ENCODE assay signal across 23 mouse cellular contexts in genomic region chr16:92129843-92130242, GRCm38 (mm10).
DNase-seq lines count a peak whose midpoint lies in the region; ATAC-seq and TF ChIP-seq lines count a peak whose summit lies in the region.
"Had no signal": no experiment of that assay in that cellular context is flagged by ENCODE, and none has a peak within 500 bp of the region (broad histone marks: within the 10 kb centered on the region; RNA-seq: fewer than 3 reads in every experiment).

No protein-coding gene starts in this region.

- 96% methylated on average over 8 of the region's 8 CpGs for WGBS in forebrain, embryonic 13.5 days
- 74% methylated on average over 8 of the region's 8 CpGs for WGBS in liver, embryonic 11.5 days
- 92% methylated on average over 8 of the region's 8 CpGs for WGBS in forebrain, embryonic 15.5 days

- no peak overlapping the region for H3K9ac ChIP-seq in CH12.LX (ENCODE audit: insufficient read depth, low read depth)
- H3K9ac ChIP-seq in forebrain, embryonic 13.5 days = no peak overlapping the region
- H3K9ac ChIP-seq in liver, embryonic 11.5 days (ENCODE audit: low read depth, low read length) = no peak overlapping the region
- H3K9ac ChIP-seq in forebrain, embryonic 15.5 days (replicated peaks) = no peak overlapping the region

- DNase-seq in A20 (ENCODE audit: low read depth, low spot score) (peak; percentile 43), CH12.LX (ENCODE audit: extremely low read depth) (peak; percentile 49), MEL-GATA-1-ER (ENCODE audit: extremely low read depth, low read depth) (peak; percentile 14)
- DNase-seq in liver, embryonic 11.5 days (ENCODE audit: low spot score) = no peak
- DNase-seq: adrenal gland, adult 2 months; adrenal gland, adult 8-10 months; adrenal gland, postnatal 10 days; adrenal gland, postnatal 14 days; adrenal gland, postnatal 25 days; adrenal gland, postnatal 36 days; B cell, adult 2 months; cerebellum, adult 11 months; cerebellum, adult 11-12 months; cerebellum, adult 18-20 months; cerebellum, adult 2 months; cerebellum, adult 8-10 months; cerebellum, adult 9-10 months had no signal

- in situ Hi-C loops in CH12.LX (cut with MboI; ENCODE audit: low pct_ligation_motif_present, low pct_unique_long_range_greater_than_20kb, low sequenced_read_pairs) = no loop called here

- peaks cover 2% of the 10 kb centered on the region for H3K27me3 ChIP-seq in CH12.LX (replicated peaks)
- no peaks in the 10 kb centered on the region for H3K27me3 ChIP-seq in forebrain, embryonic 13.5 days
- H3K27me3 ChIP-seq in liver, embryonic 11.5 days (replicated peaks; ENCODE audit: control insufficient read depth, insufficient read depth, low read length) = no peaks in the 10 kb centered on the region
- no peaks in the 10 kb centered on the region for H3K27me3 ChIP-seq in forebrain, embryonic 15.5 days
- H3K27me3 ChIP-seq: Patski had no signal

- H3K79me2 ChIP-seq in CH12.LX (replicated peaks; ENCODE audit: control insufficient read depth, extremely low read depth, insufficient read depth, poor library complexity, severe bottlenecking) = no peaks in the 10 kb centered on the region

- peak overlapping the region in 2 of 3 experiments; percentile 43 to 45 for H3K4me3 ChIP-seq in CH12.LX (replicated peaks in 1 of 3; ENCODE audit: low read depth in 2 of 3, low read length in 2 of 3, poor library complexity in 1 of 3)
- H3K4me3 ChIP-seq in forebrain, embryonic 13.5 days = no peak overlapping the region
- no peak overlapping the region for H3K4me3 ChIP-seq in liver, embryonic 11.5 days (ENCODE audit: low read depth, low read length)
- H3K4me3 ChIP-seq in forebrain, embryonic 15.5 days = no peak overlapping the region

- TF ChIP-seq EP300 in CH12.LX (IDR thresholded peaks at IDR 0.05; ENCODE audit: low read length) = no peak

- dilution Hi-C loops in CH12.LX (cut with MboI; ENCODE audit: extremely low pct_ligation_motif_present, extremely low pct_unique_long_range_greater_than_20kb, low sequenced_read_pairs) = no loop called here

- no peak for TF ChIP-seq RAD21 in CH12.LX (IDR thresholded peaks at IDR 0.05; ENCODE audit: low read depth, low read length)

- no peak for TF ChIP-seq CTCF in CH12.LX (conservative IDR thresholded peaks at IDR 0.05 in 1 of 2, IDR thresholded peaks at IDR 0.05 in 1 of 2; ENCODE audit: low read depth in 2 of 2, low read length in 2 of 2)

- peaks cover 1% of the 10 kb centered on the region for H3K9me3 ChIP-seq in CH12.LX (replicated peaks; ENCODE audit: low read length)
- 0 out of 2 replicates have a peak, but pooled peaks cover 2% of the 10 kb centered on the region for H3K9me3 ChIP-seq in forebrain, embryonic 13.5 days (replicated peaks)
- no peaks in the 10 kb centered on the region for H3K9me3 ChIP-seq in liver, embryonic 11.5 days (ENCODE audit: control insufficient read depth, low read length)
- no peaks in the 10 kb centered on the region for H3K9me3 ChIP-seq in forebrain, embryonic 15.5 days
- H3K9me3 ChIP-seq: G1E had no signal

- no peaks in the 10 kb centered on the region for H3K36me3 ChIP-seq in CH12.LX (replicated peaks in 1 of 2; ENCODE audit: control insufficient read depth in 1 of 2, insufficient read depth in 1 of 2, low read length in 1 of 2)
- no peaks in the 10 kb centered on the region for H3K36me3 ChIP-seq in forebrain, embryonic 13.5 days (ENCODE audit: poor library complexity, severe bottlenecking)
- H3K36me3 ChIP-seq in liver, embryonic 11.5 days (ENCODE audit: control insufficient read depth, insufficient read depth, low read length) = no peaks in the 10 kb centered on the region
- H3K36me3 ChIP-seq in forebrain, embryonic 15.5 days = no peaks in the 10 kb centered on the region
- H3K36me3 ChIP-seq: G1E had no signal

- ATAC-seq in forebrain, embryonic 13.5 days = no peak
- ATAC-seq in liver, embryonic 11.5 days (replicated peaks; ENCODE audit: low FRiP score) = no peak
- ATAC-seq in forebrain, embryonic 15.5 days (replicated peaks) = no peak
- ATAC-seq: activated CD4-positive, CD25-positive, alpha-beta regulatory T cell, adult 4 months; CD4-positive, CD25-positive, alpha-beta regulatory T cell, adult 4 months; Patski had no signal

- H3K4me1 ChIP-seq in CH12.LX (ENCODE audit: control insufficient read depth in 1 of 2, insufficient read depth in 2 of 2) = peaks cover 0 to 4% of the 10 kb centered on the region in 2 experiments; a peak in 1 of 4 replicates
- H3K4me1 ChIP-seq in forebrain, embryonic 13.5 days = no peaks in the 10 kb centered on the region
- no peaks in the 10 kb centered on the region for H3K4me1 ChIP-seq in liver, embryonic 11.5 days (replicated peaks; ENCODE audit: control insufficient read depth, insufficient read depth, low read length)
- H3K4me1 ChIP-seq in forebrain, embryonic 15.5 days = no peaks in the 10 kb centered on the region; the same call in 1 of the 2 replicates

- peak overlapping the region; percentile 3; the same call in 1 of the 2 replicates for H3K4me2 ChIP-seq in CH12.LX (ENCODE audit: insufficient read depth, low read depth, poor library complexity, severe bottlenecking)
- H3K4me2 ChIP-seq in forebrain, embryonic 13.5 days = no peak overlapping the region
- no peak overlapping the region for H3K4me2 ChIP-seq in liver, embryonic 11.5 days
- H3K4me2 ChIP-seq in forebrain, embryonic 15.5 days (replicated peaks) = no peak overlapping the region

- no peak overlapping the region for H3K27ac ChIP-seq in CH12.LX (ENCODE audit: insufficient read depth, low read depth)
- no peak overlapping the region for H3K27ac ChIP-seq in forebrain, embryonic 13.5 days
- no peak overlapping the region for H3K27ac ChIP-seq in liver, embryonic 11.5 days (ENCODE audit: low read depth, low read length)
- no peak overlapping the region for H3K27ac ChIP-seq in forebrain, embryonic 15.5 days (replicated peaks)

- TF ChIP-seq POLR2A in CH12.LX (IDR thresholded peaks at IDR 0.05; ENCODE audit: low read depth, low read length) = peak; percentile 64

TF ChIP-seq in CH12.LX, 34 proteins besides CTCF, POLR2A, EP300 and RAD21:
- TF ChIP-seq USF2 (conservative IDR thresholded peaks at IDR 0.05; ENCODE audit: low read depth, low read length) (no peak), MAZ (IDR thresholded peaks at IDR 0.05; ENCODE audit: low read depth, low read length) (no peak), TCF12 (IDR thresholded peaks at IDR 0.05; ENCODE audit: low read depth, low read length) (peak; percentile 1; the same call in 1 of the 2 replicates), RCOR1 (conservative IDR thresholded peaks at IDR 0.05; ENCODE audit: low read depth, low read length) (no peak), UBTF (IDR thresholded peaks at IDR 0.05; ENCODE audit: low read depth, low read length) (no peak), PAX5 (IDR thresholded peaks at IDR 0.05; ENCODE audit: low read length) (no peak), TBP (conservative IDR thresholded peaks at IDR 0.05; ENCODE audit: low read depth, low read length) (peak; percentile 79; the same call in 1 of the 2 replicates), ELF1 (IDR thresholded peaks at IDR 0.05; ENCODE audit: low read depth, low read length) (0 out of 2 replicates have a peak, but pooled peaks have one; percentile 26), CHD1 (IDR thresholded peaks at IDR 0.05; ENCODE audit: low read depth, low read length) (no peak)

Comparison
In these comparisons a context has a peak if more than half of its experiments do, and no peak if none do; other contexts are left out.
1. H3K4me3 ChIP-seq: peak in CH12.LX (2 of 3); none in forebrain, embryonic 13.5 days (single experiment), liver, embryonic 11.5 days (single experiment) and forebrain, embryonic 15.5 days (single experiment).